Mouse (Mus musculus) liver, adult (tissue): ENCODE data around the gene Ucn.

Experiments
- GATA4 ChIP-seq: IDR thresholded peaks from 2 replicates; pipeline ENCODE4 v1.6.1; 2014; ENCODE audit warnings: mild to moderate bottlenecking, low read length; ENCODE audit not compliant: insufficient replicate concordance

Gene Ucn

DNA sequence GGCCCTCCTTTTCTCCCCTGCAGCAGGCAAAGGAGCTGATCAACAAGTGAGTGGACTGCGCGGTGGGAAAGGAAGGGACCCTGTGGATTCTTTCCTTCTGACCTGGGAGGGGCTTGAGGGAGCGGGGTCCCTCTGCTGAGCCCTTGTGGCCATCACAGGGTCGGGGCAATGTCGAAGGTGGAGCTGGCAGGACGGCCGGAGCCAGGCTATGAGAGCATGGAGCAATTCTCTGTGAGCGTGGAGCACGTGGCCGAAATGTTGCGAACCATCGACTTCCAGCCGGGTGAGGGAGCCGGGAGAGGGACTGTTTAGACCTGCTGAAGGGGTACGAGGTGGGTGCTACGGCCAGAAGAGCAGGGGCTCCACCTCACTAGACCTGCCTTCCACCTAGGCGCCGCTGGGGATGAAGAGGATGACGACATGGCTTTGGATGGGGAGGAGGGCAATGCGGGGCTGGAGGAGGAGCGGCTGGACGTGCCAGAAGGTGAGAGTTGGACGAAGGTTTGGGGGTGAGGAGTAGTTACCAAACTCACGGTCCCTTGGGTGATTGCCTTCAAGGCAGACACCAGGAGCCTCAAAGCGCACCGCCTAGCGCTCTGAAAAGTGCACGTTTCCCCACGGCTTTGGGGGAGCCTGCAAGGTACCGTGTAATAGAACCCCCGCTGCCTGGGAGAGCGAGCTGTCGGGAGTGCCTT, 1.8 kb downstream of the Ucn start:
- no peak for TF ChIP-seq GATA4

DNA sequence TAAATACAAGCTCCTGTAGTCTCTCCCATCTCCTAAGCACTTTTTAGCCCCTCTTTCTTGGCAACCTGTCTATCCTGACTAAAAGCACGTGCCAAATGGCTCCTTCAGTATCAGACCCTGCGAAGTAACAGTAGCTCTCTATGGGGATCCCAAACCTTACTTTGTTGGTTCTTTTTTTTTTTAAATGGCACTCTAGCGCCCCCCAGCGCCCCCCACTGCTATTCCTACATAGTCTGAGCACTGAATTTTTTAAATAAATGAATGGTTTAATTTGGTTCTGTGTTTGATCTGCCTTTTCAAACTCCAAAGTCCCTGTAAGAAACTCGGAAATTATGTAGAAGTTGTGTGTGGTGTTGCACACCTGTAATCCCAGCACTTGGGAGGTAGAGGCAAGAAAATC, 12.6 kb downstream of the Ucn start:
- TF ChIP-seq GATA4, result no peak

DNA sequence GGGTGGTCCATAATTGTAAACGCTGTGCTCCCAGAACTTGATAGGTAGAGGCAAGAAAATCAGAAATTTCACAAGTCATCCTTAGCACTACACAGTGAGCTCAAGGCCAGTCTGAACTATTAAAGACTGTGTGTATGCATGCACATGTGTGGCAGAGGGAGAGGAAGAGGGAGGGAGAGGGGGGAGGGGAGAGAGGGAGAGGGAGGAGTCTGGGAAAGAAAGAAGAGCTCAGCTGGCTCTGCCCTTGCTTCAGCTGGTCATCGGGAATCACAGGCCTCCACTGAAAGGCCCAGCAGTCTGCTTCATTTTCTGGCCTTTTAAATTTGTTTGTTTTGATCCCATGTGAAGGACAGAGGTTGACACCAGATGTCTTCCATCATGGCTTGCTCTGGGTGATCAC, 15.1 kb downstream of the Ucn start:
- TF ChIP-seq GATA4, result no peak

DNA sequence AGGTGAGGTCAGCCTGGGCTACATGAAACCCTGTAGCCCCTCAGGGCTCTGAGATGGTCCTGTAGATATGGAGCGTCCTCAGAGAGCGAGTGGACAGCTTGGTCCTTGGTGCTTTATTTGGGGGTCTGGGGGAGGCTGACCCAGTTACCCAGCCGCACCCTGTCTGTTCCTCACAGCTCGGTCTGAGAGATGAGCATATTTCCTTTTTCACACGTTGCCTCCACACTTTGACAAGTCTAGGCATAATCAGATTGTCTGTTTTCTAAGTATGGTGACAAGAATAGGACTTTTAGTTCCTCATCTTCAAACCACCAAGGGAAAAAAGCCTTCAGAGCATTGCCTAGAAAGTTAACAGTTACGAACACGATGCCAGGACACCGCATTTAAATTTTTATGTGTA, 17.5 kb downstream of the Ucn start:
- no peak for TF ChIP-seq GATA4

DNA sequence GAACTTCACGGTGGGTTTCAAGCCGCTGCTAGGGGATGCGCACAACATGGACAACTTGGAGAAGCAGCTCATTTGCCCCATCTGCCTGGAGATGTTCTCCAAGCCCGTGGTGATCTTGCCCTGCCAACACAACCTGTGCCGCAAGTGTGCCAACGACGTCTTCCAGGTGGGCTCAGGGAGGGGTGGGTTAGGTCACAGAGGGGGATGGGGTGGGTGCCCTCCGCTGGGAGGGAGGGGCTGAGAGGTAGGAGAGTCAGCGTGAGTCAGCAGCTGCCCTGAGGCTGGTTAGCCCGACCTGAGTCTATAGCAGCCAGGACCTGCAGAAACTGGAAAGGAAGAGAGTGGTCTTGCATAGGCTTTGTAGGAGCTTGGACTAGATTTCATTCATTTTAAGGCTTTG, 21.7 kb downstream of the Ucn start:
- no peak for TF ChIP-seq GATA4

DNA sequence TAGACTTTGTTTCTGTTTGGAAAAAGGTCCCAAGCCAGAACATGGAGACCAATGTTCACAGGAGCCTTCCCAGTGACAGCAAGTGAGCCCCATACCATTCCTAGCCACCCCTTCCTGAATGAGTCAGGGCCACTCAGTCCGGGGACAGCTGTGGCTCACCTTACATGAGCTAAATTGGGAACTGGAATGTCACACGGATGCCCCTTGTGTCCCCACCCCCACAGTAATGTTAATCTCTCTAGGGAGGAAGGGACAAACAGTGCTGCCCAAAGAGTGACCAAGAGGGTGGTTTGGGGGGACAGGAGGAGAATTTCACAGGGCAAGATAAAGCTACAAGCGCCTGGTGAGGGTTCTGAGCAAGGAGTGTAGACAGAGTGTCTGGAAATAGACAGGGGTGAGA, 22.3 kb downstream of the Ucn start, which contains the start of gene Trim54:
Gene Trim54 (plus strand): TSS at position 359 of the 400 bp plus-strand sequence.
- no peak for TF ChIP-seq GATA4

DNA sequence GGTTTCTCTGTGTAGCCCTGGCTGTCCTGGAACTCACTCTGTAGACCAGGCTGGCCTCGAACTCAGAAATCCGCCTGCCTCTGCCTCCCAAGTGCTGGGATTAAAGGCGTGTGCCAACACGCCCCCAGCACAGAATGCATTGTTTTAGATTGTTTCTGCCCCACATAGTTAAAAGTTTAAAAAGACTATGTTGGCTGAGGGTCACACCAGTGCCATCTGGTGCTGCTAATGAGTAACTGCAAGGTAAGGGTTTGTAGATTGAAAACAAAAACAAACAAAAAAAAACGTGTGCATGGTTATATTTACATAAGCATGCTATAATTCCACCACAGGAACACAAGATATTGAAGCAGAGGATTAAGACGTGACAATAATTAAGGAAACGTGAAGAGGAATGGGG, 27.8 kb downstream of the Ucn start:
- no peak for TF ChIP-seq GATA4

DNA sequence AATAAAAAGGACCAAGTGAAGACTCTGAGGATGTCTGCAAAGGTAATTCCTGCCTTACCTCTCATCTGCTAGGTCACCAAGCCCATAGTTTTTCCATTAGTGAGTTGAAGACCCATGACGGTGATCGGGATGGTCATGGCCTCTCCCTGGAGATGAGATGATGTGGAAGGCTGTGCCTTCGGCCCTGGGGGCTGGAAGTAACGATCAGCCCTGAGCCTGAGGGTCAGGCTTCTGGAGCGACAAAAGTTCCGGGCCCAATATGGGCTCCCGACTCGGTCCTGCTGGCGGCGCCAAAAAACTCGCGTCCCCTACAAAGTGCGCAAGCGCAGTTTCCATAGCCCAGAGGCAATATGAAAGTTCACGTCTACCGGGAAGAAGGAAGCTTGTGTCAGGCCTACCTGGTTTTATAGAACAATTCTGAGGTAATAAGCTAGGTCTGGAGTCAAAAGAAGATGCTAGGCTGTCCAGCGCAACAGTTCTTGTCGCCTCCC, 30.6 kb downstream of the Ucn start, which contains the start of gene Slc30a3:
Gene Slc30a3 (minus strand): TSS at position 238 of the 491 bp plus-strand sequence.
- TF ChIP-seq GATA4, result no peak

DNA sequence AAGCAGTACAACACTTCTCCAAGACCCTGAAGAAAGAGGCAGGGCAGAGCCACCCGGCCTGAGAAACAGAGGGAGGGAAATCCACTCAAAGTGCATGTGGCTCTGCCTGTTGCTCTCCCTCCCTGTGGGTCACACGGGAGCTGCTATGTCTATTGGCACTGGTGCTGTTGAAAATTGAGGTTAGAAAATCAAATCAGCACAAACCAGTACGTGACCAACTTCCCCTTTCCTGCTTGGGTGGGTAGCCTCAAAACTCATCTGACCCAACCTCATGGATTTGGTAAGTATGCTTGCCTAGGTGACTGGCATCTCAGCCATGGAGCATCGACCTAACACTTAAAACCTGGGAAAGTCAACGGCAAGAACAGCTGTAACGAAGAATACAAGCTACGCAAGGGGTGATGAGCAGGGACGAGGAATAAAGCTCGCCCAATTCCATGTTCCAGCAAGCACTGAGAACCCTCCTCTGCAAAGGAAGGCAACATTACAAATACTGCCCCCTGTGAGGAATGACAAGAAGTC, 32.8 kb downstream of the Ucn start, which contains the start of gene Dnajc5g:
Gene Dnajc5g (plus strand): TSS at position 472 of the 522 bp plus-strand sequence.
- no peak for TF ChIP-seq GATA4

DNA sequence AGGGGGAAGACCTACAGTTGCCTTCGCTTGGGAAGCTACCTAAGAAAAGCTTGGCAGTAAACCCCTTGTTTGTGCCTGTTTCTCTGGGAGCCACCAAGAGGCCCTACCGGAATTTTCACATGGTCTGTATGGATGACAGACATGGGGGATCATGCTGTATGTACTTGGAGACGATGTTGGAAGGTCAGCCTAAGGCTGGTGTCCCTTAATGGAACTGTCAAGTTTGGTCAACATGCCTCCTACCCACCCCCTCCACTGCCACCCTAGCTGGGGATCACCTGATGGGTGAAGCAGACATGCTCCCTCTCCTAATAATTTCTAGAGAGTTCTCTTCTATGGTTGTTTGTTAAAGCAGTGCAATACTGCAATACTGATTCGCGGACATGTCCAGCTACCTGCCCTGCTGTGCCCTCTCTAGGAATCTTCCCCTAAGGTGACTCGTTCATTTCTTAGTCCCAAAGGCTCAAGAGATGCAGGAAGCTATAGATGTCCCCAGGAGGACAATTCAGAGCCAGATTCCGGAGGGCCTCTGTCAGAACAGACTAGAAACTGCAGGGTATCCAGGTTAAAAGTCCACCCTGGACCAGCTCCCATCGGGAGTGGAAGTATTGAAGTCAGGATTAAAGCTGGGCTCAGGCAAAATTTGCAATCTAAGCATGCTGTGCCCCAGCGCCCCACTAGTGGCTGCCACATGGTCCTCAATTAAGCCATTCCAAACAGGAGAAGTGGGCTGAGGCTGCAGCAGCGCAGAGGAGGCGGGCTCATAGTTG, 42.7 kb downstream of the Ucn start:
- TF ChIP-seq GATA4, result no peak

DNA sequence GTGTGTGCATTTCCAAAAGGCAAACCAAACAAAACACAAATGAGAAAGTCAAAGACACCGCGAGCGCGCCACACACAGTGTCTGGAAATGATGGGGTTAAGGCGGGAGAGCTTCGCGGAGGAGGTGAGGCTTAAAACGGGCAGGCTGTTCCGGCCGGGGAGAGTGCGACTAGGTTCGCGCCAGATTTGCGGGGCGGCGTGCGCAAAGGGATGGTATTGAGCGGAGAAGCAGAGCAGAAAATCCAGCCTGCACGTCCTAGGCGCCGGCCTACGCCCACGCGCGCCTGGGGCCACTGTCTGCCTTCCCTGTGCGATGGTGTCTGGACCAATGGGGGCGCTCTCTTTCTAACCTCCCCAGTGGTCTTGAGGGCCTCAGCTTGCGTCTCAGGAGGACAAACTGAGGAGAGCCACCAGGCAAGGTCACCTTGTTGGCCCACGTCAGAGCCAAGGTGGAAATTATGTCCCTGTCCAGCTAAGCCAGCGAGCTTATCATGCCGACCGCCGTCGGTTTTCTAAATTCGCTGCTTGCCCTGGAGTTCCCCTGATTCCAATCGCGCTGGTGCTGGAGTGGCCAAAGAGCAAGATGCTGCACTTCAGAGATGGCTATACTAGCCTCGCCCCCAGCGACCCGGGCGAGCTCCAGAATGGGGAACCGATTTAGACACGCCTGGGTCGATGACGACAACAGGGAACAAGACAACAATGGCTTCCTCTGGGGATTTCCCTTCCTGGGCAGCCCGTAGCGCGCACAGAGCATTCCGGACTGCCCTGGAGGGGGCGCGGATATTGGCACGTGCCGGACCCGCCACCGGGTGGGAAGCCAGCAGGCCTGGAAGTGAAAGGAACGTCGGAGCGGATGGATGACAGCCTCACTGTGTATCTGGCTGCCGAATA, 43.6 kb downstream of the Ucn start:
- TF ChIP-seq GATA4, result no peak

DNA sequence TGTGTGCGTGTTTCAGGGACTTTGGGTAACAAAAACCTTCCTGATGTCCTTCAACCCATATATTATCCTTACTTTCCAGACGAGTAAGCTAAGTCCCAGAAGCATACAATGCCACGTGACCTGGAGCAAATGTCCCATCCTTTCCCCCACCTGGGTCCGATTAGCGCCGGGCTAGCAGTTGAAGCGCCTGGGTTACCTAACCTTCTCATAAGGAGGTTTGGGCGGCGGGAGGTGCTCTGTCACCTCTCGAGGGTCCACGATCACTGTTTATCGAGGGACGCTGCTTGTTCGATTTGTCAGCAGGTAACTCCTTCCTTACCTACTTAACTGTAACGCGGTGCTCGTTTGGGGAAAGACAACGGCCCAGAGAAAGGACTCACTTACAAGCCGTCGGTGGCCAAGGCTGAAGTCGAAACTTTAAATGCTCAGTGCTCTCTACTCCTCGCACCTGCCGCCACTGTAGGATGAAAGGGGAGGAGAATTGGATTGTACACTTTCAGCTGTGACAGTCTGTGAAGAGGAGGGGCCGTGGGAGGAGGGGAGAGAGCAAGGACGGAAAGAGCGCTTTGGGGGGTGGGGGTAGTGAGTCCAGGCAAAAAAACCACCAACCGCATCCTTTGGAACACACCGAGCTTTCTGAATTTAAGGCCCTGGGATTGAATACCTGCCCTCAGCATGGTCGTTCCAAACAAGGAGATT, 44.4 kb downstream of the Ucn start:
- no peak for TF ChIP-seq GATA4

DNA sequence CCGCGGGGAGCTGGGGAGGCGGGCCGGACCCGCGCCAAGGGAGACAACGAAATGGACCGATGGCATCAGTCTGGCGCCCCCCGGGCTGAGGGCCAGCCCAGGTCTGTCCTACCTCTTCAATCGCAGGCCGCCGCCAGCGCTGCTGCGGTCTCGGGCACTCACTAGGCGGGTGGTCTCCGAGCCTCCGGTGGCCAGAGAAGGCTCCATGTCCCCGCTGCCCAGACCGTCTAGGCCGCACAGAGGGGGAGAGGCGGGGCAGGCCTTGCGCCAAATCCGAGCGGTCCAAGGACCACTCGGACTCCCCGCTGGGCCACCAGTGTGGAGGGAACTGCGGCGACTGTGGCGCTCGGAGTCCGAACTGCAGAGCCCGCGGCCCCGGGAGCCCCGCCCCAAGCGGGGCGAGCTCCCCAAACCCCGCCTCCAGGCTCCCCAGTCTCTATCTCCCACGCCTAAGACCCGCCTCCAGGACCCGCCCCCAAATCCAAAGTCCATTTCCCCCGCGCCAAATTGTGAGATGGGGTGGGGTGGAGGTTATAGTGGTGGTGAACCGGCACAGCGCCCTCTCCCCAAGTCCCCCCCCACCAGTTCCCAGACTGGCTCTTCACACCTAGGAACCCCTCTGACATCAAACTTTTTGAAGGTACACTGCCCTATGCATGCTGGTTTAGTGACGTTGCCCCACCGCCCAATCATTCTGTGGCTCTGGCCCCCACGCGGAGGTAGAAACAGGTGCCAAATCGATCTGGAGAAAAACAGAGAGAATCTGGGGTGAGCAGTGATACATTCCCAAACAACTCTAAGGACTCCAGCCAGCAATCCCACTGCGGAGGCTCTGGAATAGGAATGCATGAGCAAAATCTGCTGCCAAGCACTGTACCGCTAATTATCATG, 45.2 kb downstream of the Ucn start:
- peak; percentile 22; the same call in 1 of the 2 replicates for TF ChIP-seq GATA4
